Mouse (Mus musculus) midbrain, embryonic 10.5 days (tissue): ENCODE results near the gene Chmp1a. TPM values are rescaled to one million over a fixed set of nuclear protein-coding genes. Genes with fewer than 3 reads are reported as not detected.
"Not testable (repeated sequence)": the region's sequence is repeated elsewhere in the genome, so short reads cannot be mapped to it uniquely, and the experiment has no call there.

Experiments used
- DNase-seq: peaks from one replicate; pipeline ENCODE4 v3.0.0-alpha.2; 2017; ENCODE audit warnings: low spot score
- H3K27ac ChIP-seq: fragments of 300-500 bp; sonication (generic); replicated peaks from 2 replicates; pipeline ENCODE4 v1.5.1; 2016; ENCODE audit warnings: mild to moderate bottlenecking
- H3K27me3 ChIP-seq: fragments of 300-500 bp; sonication (generic); 2 replicates; pipeline ENCODE4 v1.6.1; 2016; ENCODE audit warnings: low read depth, mild to moderate bottlenecking; ENCODE audit not compliant: poor library complexity, severe bottlenecking
- H3K36me3 ChIP-seq: fragments of 300-500 bp; sonication (generic); 2 replicates; pipeline ENCODE4 v1.6.1; 2016; ENCODE audit warnings: mild to moderate bottlenecking, moderate library complexity
- H3K4me1 ChIP-seq: fragments of 300-500 bp; sonication (generic); 2 replicates; pipeline ENCODE4 v1.6.1; 2016
- H3K4me3 ChIP-seq: fragments of 300-500 bp; sonication (generic); 2 replicates; pipeline ENCODE4 v1.5.1; 2016; ENCODE audit warnings: mild to moderate bottlenecking, moderate library complexity
- H3K9me3 ChIP-seq: fragments of 300-500 bp; sonication (generic); replicated peaks from 2 replicates; pipeline ENCODE4 v1.6.1; 2016; ENCODE audit warnings: mild to moderate bottlenecking
- WGBS: fragments of 180-500 bp; shearing (Covaris S2); methylation state at CpG from one replicate; pipeline ENCODE4 v1.1.7; 2016; 5-methylcytosine and 5-hydroxymethylcytosine counted together
- polyA plus RNA-seq: library from polyadenylated mRNA; unstranded; fragments of >200 nt; fragmentation: Nextera tagmentation; extraction: Ambion mirVana; gene quantifications from 2 replicates; pipeline ENCODE4 v1.2.1, GENCODE M21; 2016

Chmp1a gene
- polyA plus RNA-seq, 1 experiment from 2014 or later = 139 TPM

DNA sequence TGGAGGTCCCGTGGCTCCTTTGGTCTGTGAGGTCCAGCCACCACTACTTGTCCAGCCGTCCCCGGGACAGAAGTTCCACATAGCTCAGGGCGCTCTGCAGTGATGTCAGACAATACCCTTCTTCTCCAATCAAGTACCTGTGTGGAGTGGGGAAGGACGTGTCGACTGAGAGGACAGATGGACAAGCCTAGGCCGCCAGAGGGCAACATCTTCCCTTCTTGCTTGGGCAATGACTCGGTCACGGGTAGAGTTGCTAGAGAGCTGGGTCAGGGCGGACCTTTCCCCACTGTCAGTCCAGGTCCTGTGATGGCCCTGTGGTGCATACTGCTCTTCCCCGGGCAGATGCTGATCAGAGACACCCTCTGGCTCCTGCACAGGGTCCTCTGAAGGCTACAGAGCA is 30.5 kb upstream of the Chmp1a start:
- Histone ChIP-seq H3K4me1 (no peaks in the 10 kb centered on the region), H3K36me3 (peaks cover 66% of the 10 kb centered on the region), H3K9me3 (no peaks in the 10 kb centered on the region), H3K27me3 (no peaks in the 10 kb centered on the region), H3K4me3 (no peak overlapping the region), H3K27ac (no peak overlapping the region)
- DNase-seq = no peak
- WGBS = 66% methylated on average over 11 of the region's 11 CpGs

DNA sequence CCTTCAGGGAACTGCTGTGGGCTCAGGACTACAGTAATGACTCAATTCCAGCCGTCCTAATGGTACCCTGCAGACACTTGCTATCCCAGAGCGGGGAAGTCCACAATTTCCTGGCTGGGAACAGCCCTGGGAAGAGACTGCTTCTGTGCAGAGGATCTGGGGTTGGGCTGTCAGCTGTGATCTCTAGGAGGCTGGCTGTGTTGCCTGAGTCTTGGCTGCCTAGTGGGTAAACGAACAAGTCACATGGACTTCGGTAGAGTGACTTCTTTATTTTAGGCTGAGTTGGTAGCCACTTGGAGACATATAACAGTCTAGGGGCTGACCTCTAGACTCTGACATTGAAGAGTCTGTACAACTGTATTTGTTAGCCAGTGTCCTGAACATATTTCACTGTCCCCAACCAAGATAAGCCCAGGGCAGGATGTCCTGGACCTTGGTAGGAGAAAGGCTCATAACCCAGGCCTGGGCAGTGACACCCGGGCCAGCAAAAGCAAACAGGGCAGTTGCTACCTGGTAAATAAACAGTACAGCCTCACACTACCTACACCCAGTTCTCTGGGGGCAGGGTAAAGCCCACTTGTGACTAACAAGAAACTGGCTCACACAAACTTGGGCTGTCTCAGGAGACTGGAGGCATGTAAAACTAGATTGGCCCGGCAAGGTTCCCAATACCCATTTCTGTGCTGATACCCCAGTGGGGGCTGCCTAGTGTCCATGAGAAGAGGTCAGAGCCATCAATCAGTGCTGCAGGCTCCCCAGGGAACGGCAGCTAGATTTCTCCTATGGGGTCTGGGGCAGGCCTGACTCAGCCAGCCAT is 29.8 kb upstream of the Chmp1a start:
- DNase-seq = no peak
- WGBS = 92% methylated on average over 7 of the region's 7 CpGs
- Histone ChIP-seq H3K36me3 (peaks cover 59% of the 10 kb centered on the region), H3K4me3 (no peak overlapping the region), H3K9me3 (no peaks in the 10 kb centered on the region), H3K27me3 (no peaks in the 10 kb centered on the region; the same call in 1 of the 2 replicates), H3K4me1 (peaks cover 1% of the 10 kb centered on the region; the same call in 1 of the 2 replicates), H3K27ac (no peak overlapping the region)

DNA sequence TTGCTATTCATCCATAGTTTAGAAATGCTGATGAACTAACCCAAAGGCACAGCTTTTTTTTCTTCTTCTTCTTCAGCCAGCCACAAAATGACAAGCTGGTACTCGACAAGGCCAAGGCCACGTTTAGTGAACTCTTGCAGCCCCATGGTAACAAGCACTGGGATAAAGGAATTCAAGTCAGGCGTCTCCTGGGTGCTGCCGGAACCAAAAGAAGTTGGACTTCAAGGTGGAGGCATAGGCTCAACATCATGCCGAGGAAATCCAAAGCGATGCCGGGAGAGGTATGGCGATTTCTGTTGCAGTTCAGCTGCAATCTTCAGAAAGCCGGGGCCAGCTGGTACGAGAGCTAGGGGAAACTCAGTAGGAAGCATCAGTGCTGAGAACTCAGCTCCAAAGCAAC is 26.8 kb upstream of the Chmp1a start:
- Histone ChIP-seq H3K36me3 (peaks cover 30% of the 10 kb centered on the region), H3K4me1 (peaks cover 28% of the 10 kb centered on the region), H3K9me3 (no peaks in the 10 kb centered on the region), H3K27ac (no peak overlapping the region), H3K27me3 (peaks cover 26% of the 10 kb centered on the region), H3K4me3 (no peak overlapping the region)
- DNase-seq = no peak
- 87% methylated on average over 10 of the region's 10 CpGs for WGBS

DNA sequence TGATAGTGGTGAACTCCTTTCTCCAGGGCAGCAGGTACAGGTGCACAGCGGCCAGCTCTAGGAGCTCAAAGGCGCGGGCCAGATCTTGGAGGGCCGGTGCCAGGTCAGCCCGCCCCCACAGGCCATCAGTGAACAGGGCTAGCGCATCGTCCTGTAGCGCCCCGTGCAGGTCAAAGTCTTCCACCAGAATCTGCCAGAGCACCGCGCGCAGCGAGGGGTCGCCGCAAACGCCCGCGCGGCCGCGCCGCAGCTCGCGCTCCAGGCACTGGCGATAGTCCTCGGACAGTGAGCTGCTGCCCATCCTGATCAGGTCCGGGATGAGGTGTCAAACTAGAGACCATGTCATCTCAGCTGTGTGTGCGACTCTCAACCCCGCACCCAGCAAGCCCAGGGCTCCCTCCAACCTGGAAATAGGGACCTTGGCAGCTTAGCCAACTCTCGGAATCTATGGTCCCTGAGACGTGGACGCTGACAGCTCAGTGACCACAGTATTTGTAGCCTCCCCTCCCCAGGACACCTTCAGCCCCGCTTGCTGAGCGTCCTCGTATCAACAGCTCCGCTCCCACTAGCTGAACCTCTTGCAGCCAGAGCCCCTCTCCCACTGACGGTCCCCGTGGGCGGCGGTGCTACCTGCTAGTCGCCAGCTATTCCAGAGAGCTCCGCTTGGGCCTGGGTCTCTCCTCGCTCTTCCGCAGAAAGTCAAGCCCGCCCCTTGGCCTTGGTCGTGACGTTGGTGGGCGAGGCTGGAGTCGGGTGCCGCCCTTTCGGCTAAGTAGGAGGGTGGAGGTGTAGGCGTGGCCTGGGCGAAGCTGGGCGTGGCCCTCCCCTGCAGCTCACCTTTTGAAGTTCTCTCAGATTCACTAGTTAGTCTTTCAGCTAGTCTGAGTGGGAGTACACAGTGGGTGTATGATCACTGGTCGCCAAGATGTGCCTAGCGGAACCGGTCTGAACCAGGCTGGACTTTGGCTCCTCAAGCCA is 23.2 kb upstream of the Chmp1a start, which contains the start of gene Spata2l:
TSS of gene Spata2l (minus strand) at position 714 of the 978 bp plus-strand sequence.
- Histone ChIP-seq H3K4me1 (peaks cover 38% of the 10 kb centered on the region), H3K27ac (peak within 1 kb of the TSS; percentile 14)

DNA sequence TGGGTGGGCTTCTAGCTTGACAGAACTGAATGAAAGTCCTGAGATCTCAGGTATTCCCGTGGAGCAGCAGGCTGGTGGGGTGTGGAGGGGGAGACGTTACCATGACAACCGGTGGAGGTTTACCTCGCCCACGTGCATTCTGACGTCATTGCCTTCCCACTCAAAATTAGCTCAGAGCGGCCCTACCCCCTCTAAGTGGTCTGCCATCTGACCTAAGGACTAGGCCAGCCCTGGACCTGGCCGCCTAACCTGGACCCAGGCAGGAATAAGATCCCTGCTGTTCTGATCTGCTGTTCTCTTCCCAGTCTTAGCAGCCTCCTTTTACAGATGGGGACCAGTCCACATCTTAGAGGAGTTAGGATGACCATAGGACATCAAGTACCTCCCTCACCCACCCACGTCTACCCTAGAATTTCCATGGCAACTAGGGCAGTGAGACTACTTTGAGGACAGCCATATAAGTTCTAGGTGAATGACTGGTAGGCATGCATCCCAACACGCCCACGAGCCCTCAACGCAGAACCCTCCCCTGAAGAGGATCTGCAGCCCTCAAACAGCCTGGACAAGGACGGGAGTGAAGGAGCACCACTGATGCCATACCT is 22.5 kb upstream of the Chmp1a start:
- Histone ChIP-seq H3K36me3 (peaks cover 9% of the 10 kb centered on the region), H3K27me3 (peaks cover 49% of the 10 kb centered on the region), H3K27ac (peak overlapping the region; percentile 14), H3K4me3 (peak overlapping the region; percentile 60), H3K9me3 (no peaks in the 10 kb centered on the region), H3K4me1 (peaks cover 38% of the 10 kb centered on the region)
- 38% methylated on average over 13 of the region's 13 CpGs for WGBS
- no peak for DNase-seq

More for the DNA sequence above, 23.2 kb upstream of the Chmp1a start, which contains the start of gene Spata2l:
- H3K9me3 ChIP-seq = no peaks in the 10 kb centered on the region
- peak; percentile 87 for DNase-seq
- WGBS = 3% methylated on average over 57 of the region's 57 CpGs
- peaks cover 49% of the 10 kb centered on the region for H3K27me3 ChIP-seq
- H3K4me3 ChIP-seq = peak within 1 kb of the TSS; percentile 60
- H3K36me3 ChIP-seq = peaks cover 4% of the 10 kb centered on the region; the same call in 1 of the 2 replicates

DNA sequence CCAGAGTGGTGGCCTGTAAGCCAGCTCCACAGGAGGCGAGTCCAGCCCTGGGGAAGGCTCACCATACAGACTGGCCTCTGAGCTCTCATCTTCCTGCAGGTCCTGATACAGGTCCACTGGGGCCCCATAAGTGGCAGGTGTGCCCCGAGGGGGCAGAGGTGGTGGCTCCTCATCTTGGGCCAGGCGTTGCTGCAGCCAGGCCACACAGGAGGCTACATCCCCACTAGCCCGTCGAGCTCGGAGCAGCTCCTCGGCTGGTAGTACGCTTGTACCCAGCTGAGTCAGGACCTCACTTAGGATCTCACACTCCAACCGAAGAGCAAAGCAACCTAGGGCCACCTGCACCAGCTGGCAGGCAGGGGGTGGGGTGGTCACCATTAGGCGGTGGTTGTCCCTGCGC is 21.2 kb upstream of the Chmp1a start:
- DNase-seq = no peak

DNA sequence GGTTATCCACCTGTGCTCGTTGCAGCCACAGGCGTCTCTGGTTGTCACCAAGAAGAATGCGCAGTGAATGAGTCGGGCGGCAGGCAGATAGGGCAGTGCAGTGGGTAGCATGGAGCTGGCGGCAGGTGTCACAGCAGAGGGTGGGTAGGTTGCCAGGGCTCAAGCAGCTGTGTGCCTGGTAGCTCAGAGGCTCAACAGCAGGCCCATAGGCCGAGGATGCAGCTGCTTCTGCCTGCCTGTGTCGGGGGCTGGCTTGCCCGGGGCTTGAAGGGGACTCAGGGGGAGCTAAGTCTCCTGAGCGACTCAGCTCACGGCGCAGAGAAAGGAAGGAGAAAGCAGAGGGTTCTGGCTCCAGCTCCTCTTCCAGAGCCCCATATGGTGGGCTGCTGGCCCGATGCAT is 20.7 kb upstream of the Chmp1a start:
- peaks cover 49% of the 10 kb centered on the region for H3K27me3 ChIP-seq
- H3K4me3 ChIP-seq = no peak overlapping the region
- H3K9me3 ChIP-seq = no peaks in the 10 kb centered on the region
- H3K4me1 ChIP-seq = peaks cover 38% of the 10 kb centered on the region
- no peak for DNase-seq
- WGBS = 61% methylated on average over 13 of the region's 13 CpGs
- H3K27ac ChIP-seq = no peak overlapping the region
- peaks cover 26% of the 10 kb centered on the region for H3K36me3 ChIP-seq

More for the DNA sequence above, 21.2 kb upstream of the Chmp1a start:
- Histone ChIP-seq H3K27me3 (peaks cover 49% of the 10 kb centered on the region), H3K4me3 (no peak overlapping the region), H3K36me3 (peaks cover 21% of the 10 kb centered on the region), H3K9me3 (no peaks in the 10 kb centered on the region), H3K27ac (no peak overlapping the region), H3K4me1 (peaks cover 38% of the 10 kb centered on the region)
- 84% methylated on average over 11 of the region's 11 CpGs for WGBS

DNA sequence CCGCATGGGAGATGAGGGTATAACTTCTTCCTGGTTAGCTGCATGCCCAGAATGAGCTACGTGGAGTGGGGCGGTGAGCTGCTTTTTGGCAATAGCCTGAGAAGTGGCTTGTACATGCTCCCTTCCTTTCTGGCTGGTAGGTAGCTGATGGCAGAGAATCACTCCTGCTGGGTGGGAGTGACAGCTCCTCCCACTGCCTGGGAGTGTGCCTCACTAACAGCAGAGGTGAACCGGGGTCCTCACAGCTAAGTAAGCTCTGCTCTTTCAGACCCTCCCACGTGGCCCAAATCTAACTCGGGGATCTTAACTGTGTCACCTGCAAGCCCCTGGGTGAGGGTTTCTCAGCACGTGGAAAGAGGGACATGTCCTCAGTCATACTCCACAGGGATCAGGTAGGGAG is 20.0 kb upstream of the Chmp1a start:
- WGBS = 43% methylated on average over 7 of the region's 7 CpGs

DNA sequence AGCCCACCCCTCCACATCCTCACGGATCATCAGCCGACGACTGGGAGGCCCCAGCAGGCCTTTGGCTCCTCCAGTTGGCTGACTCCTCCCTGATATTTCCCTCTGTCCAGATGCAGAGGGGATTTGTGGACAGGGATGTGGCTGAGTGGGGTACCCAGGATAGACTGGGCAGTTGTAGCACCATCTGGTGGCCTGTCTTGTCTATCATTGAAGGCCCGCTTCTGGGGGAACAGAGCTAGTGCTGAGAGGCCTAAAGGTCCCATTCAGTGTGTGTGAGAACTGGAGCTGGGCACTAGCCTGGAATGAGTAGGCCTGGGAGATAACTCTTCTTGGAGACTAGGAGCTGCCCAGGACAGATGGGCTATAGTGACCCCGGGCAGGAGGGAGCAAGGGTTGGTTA is 19.2 kb upstream of the Chmp1a start:
- H3K4me3 ChIP-seq = no peak overlapping the region
- no peak overlapping the region for H3K27ac ChIP-seq
- peaks cover 41% of the 10 kb centered on the region for H3K36me3 ChIP-seq
- no peaks in the 10 kb centered on the region for H3K9me3 ChIP-seq
- 63% methylated on average over 5 of the region's 5 CpGs for WGBS
- DNase-seq = no peak
- peaks cover 46% of the 10 kb centered on the region for H3K27me3 ChIP-seq
- H3K4me1 ChIP-seq = peaks cover 33% of the 10 kb centered on the region

More for the DNA sequence above, 20.0 kb upstream of the Chmp1a start:
- Histone ChIP-seq H3K9me3 (no peaks in the 10 kb centered on the region), H3K4me3 (no peak overlapping the region), H3K4me1 (peaks cover 38% of the 10 kb centered on the region), H3K27me3 (peaks cover 49% of the 10 kb centered on the region), H3K27ac (no peak overlapping the region), H3K36me3 (peaks cover 33% of the 10 kb centered on the region)
- no peak for DNase-seq

DNA sequence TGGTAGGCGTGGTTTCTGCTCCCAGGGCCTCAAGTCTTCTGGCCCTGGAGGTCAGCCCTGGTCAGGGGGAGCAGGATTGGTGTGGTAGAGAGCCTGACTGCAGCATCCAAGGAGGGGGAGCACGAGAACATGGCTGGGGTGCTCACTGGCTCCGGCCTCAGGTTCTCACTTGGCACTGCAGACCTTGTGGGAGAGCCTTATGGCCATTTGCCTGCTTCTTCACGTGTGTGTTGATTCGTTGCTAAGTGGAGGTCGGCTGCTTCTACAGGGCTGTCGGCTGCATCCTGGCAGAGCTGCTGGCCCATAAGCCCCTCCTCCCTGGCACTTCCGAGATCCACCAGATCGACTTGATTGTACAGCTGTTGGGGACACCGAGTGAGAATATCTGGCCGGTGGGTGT is 17.8 kb upstream of the Chmp1a start:
- Histone ChIP-seq H3K27me3 (peaks cover 32% of the 10 kb centered on the region), H3K4me1 (peaks cover 26% of the 10 kb centered on the region), H3K36me3 (peaks cover 43% of the 10 kb centered on the region)
- not testable (repeated sequence) for DNase-seq, H3K4me3 ChIP-seq, H3K27ac ChIP-seq, H3K9me3 ChIP-seq
- 90% methylated on average over 11 of the region's 11 CpGs for WGBS

DNA sequence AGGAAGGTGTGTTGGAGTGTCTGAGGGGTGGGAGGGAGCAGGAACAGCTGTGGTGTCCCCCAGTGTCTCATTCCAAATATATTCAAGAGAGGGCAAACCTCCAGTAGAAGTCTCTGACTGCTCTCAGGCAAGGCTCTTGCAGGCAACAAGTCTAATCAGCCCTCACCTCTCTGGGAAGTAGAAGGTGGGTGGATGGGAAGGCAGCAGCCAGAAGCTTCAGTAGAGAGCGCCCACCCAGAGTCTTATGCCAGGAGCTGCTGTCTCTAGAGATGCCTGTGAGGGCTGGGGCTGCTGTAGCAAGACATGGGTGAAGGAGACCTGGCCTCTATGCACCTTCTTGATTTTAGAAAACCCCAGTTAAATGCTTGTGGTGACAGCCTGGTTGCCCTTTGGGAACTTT is 15.9 kb upstream of the Chmp1a start:
- H3K4me3 ChIP-seq = no peak overlapping the region
- WGBS = 80% methylated on average over 1 of the region's 1 CpGs

More for the DNA sequence above, 15.9 kb upstream of the Chmp1a start:
- peaks cover 43% of the 10 kb centered on the region for H3K36me3 ChIP-seq
- H3K9me3 ChIP-seq = no peaks in the 10 kb centered on the region
- peaks cover 13% of the 10 kb centered on the region for H3K27me3 ChIP-seq
- no peak for DNase-seq
- no peak overlapping the region for H3K27ac ChIP-seq
- peaks cover 25% of the 10 kb centered on the region for H3K4me1 ChIP-seq
